Comparison of ENCODE assay signal across 13 mouse cellular contexts in genomic region chr17:50063832-50064627, GRCm38 (mm10).
"Had no signal": no experiment of that assay in that cellular context is flagged by ENCODE, and none has a peak within 500 bp of the region (broad histone marks: within the 10 kb centered on the region; RNA-seq: fewer than 3 reads in every experiment).

No protein-coding gene starts in this region.

- H3K4me1 ChIP-seq: limb, embryonic 12.5 days; lung, embryonic 15.5 days had no signal

- H3K27ac ChIP-seq: limb, embryonic 12.5 days; liver, embryonic 13.5 days; lung, embryonic 15.5 days; macrophage had no signal

- H3K36me3 ChIP-seq: limb, embryonic 12.5 days; liver, embryonic 13.5 days; lung, embryonic 15.5 days had no signal

- ATAC-seq: liver, postnatal 0 days; midbrain, embryonic 16.5 days had no signal

- H3K27me3 ChIP-seq: limb, embryonic 12.5 days; liver, embryonic 13.5 days; lung, embryonic 15.5 days; megakaryocyte, embryonic 14.5 days had no signal

- H3K9ac ChIP-seq: limb, embryonic 12.5 days; liver, embryonic 13.5 days; liver, postnatal 0 days; lung, embryonic 15.5 days had no signal

- H3K4me3 ChIP-seq: limb, embryonic 12.5 days; liver, embryonic 13.5 days; lung, embryonic 15.5 days; megakaryocyte, embryonic 14.5 days had no signal

- H3K9me3 ChIP-seq: limb, embryonic 12.5 days; liver, embryonic 13.5 days; lung, embryonic 15.5 days had no signal

- H3K4me2 ChIP-seq: limb, embryonic 12.5 days; liver, embryonic 13.5 days; lung, embryonic 15.5 days; midbrain, embryonic 11.5 days had no signal

- DNase-seq: layer of hippocampus, postnatal 36 days; liver; liver, embryonic 13.5 days; liver, postnatal 0 days; lung, postnatal 14 days; right cerebral cortex, postnatal 14 days; thymus, postnatal 36 days had no signal
